Mouse (Mus musculus): ENCODE measurements around the gene Ilk. TPM values are rescaled to one million over a fixed set of nuclear protein-coding genes. Genes with fewer than 3 reads are reported as not detected.

The Ilk gene
- polyA plus RNA-seq, 1 experiment, result 175 TPM

GRCm38 (mm10) chr7:105774661-105775060 lies 38.3 kb downstream of the Ilk start:
- TF ChIP-seq POLR2A (IDR thresholded peaks at IDR 0.05; ENCODE audit: borderline replicate concordance, extremely low read depth, insufficient read depth, insufficient read length, poor library complexity, severe bottlenecking), result no peak
- no peak for TF ChIP-seq CTCF (IDR thresholded peaks at IDR 0.05; ENCODE audit: borderline replicate concordance, extremely low read depth, insufficient read depth, insufficient read length)
- peak; percentile 28 for DNase-seq (ENCODE audit: low read depth)

- no peak for DNase-seq (ENCODE audit: low read depth)
- TF ChIP-seq CTCF (IDR thresholded peaks at IDR 0.05; ENCODE audit: borderline replicate concordance, extremely low read depth, insufficient read depth, insufficient read length), result no peak
- TF ChIP-seq POLR2A (IDR thresholded peaks at IDR 0.05; ENCODE audit: borderline replicate concordance, extremely low read depth, insufficient read depth, insufficient read length, poor library complexity, severe bottlenecking), result no peak
Observed at GRCm38 (mm10) chr7:105776026-105776425, 39.6 kb downstream of the Ilk start.

GRCm38 (mm10) chr7:105777316-105777715 lies 40.9 kb downstream of the Ilk start:
- TF ChIP-seq POLR2A (IDR thresholded peaks at IDR 0.05; ENCODE audit: borderline replicate concordance, extremely low read depth, insufficient read depth, insufficient read length, poor library complexity, severe bottlenecking), result no peak
- TF ChIP-seq CTCF (IDR thresholded peaks at IDR 0.05; ENCODE audit: borderline replicate concordance, extremely low read depth, insufficient read depth, insufficient read length), result no peak
- no peak for DNase-seq (ENCODE audit: low read depth)

- no peak for TF ChIP-seq CTCF (IDR thresholded peaks at IDR 0.05; ENCODE audit: borderline replicate concordance, extremely low read depth, insufficient read depth, insufficient read length)
- no peak for TF ChIP-seq POLR2A (IDR thresholded peaks at IDR 0.05; ENCODE audit: borderline replicate concordance, extremely low read depth, insufficient read depth, insufficient read length, poor library complexity, severe bottlenecking)
- DNase-seq (ENCODE audit: low read depth), result peak; percentile 37
Observed at GRCm38 (mm10) chr7:105777797-105778552, 41.6 kb downstream of the Ilk start.

- no peak for TF ChIP-seq CTCF (IDR thresholded peaks at IDR 0.05; ENCODE audit: borderline replicate concordance, extremely low read depth, insufficient read depth, insufficient read length)
- no peak for TF ChIP-seq POLR2A (IDR thresholded peaks at IDR 0.05; ENCODE audit: borderline replicate concordance, extremely low read depth, insufficient read depth, insufficient read length, poor library complexity, severe bottlenecking)
- peak; percentile 64 for DNase-seq (ENCODE audit: low read depth)
Observed at GRCm38 (mm10) chr7:105778553-105779265, 42.3 kb downstream of the Ilk start.

GRCm38 (mm10) chr7:105783861-105784260 lies 47.5 kb downstream of the Ilk start:
- no peak for DNase-seq (ENCODE audit: low read depth)
- no peak for TF ChIP-seq CTCF (IDR thresholded peaks at IDR 0.05; ENCODE audit: borderline replicate concordance, extremely low read depth, insufficient read depth, insufficient read length)
- no peak for TF ChIP-seq POLR2A (IDR thresholded peaks at IDR 0.05; ENCODE audit: borderline replicate concordance, extremely low read depth, insufficient read depth, insufficient read length, poor library complexity, severe bottlenecking)

- DNase-seq (ENCODE audit: low read depth), result no peak
- TF ChIP-seq CTCF (IDR thresholded peaks at IDR 0.05; ENCODE audit: borderline replicate concordance, extremely low read depth, insufficient read depth, insufficient read length) (no peak), POLR2A (IDR thresholded peaks at IDR 0.05; ENCODE audit: borderline replicate concordance, extremely low read depth, insufficient read depth, insufficient read length, poor library complexity, severe bottlenecking) (no peak)
Observed at GRCm38 (mm10) chr7:105784556-105784955, 48.2 kb downstream of the Ilk start.

GRCm38 (mm10) chr7:105786506-105787284 lies 50.3 kb downstream of the Ilk start:
- DNase-seq (ENCODE audit: low read depth), result peak; percentile 68
- TF ChIP-seq CTCF (IDR thresholded peaks at IDR 0.05; ENCODE audit: borderline replicate concordance, extremely low read depth, insufficient read depth, insufficient read length) (no peak), POLR2A (IDR thresholded peaks at IDR 0.05; ENCODE audit: borderline replicate concordance, extremely low read depth, insufficient read depth, insufficient read length, poor library complexity, severe bottlenecking) (no peak)

GRCm38 (mm10) chr7:105787285-105788140 lies 51.1 kb downstream of the Ilk start, which contains the start of gene Dchs1:
Gene Dchs1 (minus strand): TSS chr7:105787654.
- TF ChIP-seq CTCF (IDR thresholded peaks at IDR 0.05; ENCODE audit: borderline replicate concordance, extremely low read depth, insufficient read depth, insufficient read length), result no peak
- TF ChIP-seq POLR2A (IDR thresholded peaks at IDR 0.05; ENCODE audit: borderline replicate concordance, extremely low read depth, insufficient read depth, insufficient read length, poor library complexity, severe bottlenecking), result peak; percentile 61
- DNase-seq (ENCODE audit: low read depth), result peak; percentile 81

- no peak for DNase-seq (ENCODE audit: low read depth)
- TF ChIP-seq POLR2A (IDR thresholded peaks at IDR 0.05; ENCODE audit: borderline replicate concordance, extremely low read depth, insufficient read depth, insufficient read length, poor library complexity, severe bottlenecking) (no peak), CTCF (IDR thresholded peaks at IDR 0.05; ENCODE audit: borderline replicate concordance, extremely low read depth, insufficient read depth, insufficient read length) (no peak)
Observed at GRCm38 (mm10) chr7:105791147-105791546, 54.8 kb downstream of the Ilk start.

Other genes with a start within 250 kb of the Ilk start
- gene Smpd1, start 182.2 kb upstream of the Ilk start, polyA plus RNA-seq (2012; rRNA removed), result 51.2 and 59.6 TPM in 2 replicates
- 304 and 347 TPM in 2 replicates for gene Apbb1, start 154.9 kb upstream of the Ilk start, polyA plus RNA-seq (2012; rRNA removed)
- 0.45 and 0.74 TPM in 2 replicates for gene Hpx, start 136.5 kb upstream of the Ilk start, polyA plus RNA-seq (2012; rRNA removed)
- gene Trim3, start 103.0 kb upstream of the Ilk start, polyA plus RNA-seq (2012; rRNA removed), result 96.5 and 127 TPM in 2 replicates
- gene Timm10b, start 96.5 kb upstream of the Ilk start, polyA plus RNA-seq (2012; rRNA removed), result 101 and 145 TPM in 2 replicates
- gene Arfip2, start 96.2 kb upstream of the Ilk start, polyA plus RNA-seq (2012; rRNA removed), result 103 and 120 TPM in 2 replicates
- 73.1 and 134 TPM in 2 replicates for gene Gm45799, start 96.0 kb upstream of the Ilk start, polyA plus RNA-seq (2012; rRNA removed)
- gene Dnhd1, start 85.8 kb upstream of the Ilk start, polyA plus RNA-seq (2012; rRNA removed), result 6.3 and 7.0 TPM in 2 replicates
- gene Rrp8, start 793 bp downstream of the Ilk start, polyA plus RNA-seq (2012; rRNA removed), result 15.7 and 17.8 TPM in 2 replicates
- 204 and 302 TPM in 2 replicates for gene Taf10, start 7.8 kb downstream of the Ilk start, polyA plus RNA-seq (2012; rRNA removed)
- 42.8 and 48.1 TPM in 2 replicates for gene Tpp1, start 15.6 kb downstream of the Ilk start, polyA plus RNA-seq (2012; rRNA removed)
- gene Dchs1, start 51.1 kb downstream of the Ilk start, polyA plus RNA-seq (2012; rRNA removed), result 68.6 and 87.4 TPM in 2 replicates
- gene Mrpl17, start 74.5 kb downstream of the Ilk start, polyA plus RNA-seq (2012; rRNA removed), result 165 and 185 TPM in 2 replicates
- gene Gm4070, start 217.4 kb downstream of the Ilk start, polyA plus RNA-seq (2012; rRNA removed), result 0.15 and 0.18 TPM in 2 replicates